Mouse (Mus musculus): ENCODE data around the gene Vmn2r81.
"Not testable (repeated sequence)": the region's sequence is repeated elsewhere in the genome, so short reads cannot be mapped to it uniquely, and the experiment has no call there.

Vmn2r81 gene

DNA sequence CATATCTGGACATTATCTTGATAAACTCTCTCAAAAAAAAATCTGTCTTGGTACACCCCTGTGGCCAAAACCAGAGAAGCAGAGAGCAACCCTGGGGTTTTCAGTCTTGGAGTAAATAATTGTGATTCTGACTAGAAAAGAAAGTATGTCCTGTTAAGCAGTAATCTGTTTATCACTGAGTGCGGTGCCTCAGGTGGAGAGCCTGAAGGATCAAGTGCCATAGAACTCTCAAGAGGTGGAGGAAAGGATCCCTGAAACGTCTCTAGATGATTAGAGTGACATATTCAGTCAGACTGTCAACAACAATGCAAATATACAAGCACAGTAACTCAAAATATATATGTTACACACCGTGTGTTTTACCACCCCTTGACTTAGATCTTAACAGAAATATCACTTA is at the start of gene Vmn2r81:
Vmn2r81 (plus strand) TSS at position 301 of the 400 bp plus-strand sequence.
- not testable (repeated sequence) for DNase-seq (ENCODE audit: low spot score)

DNA sequence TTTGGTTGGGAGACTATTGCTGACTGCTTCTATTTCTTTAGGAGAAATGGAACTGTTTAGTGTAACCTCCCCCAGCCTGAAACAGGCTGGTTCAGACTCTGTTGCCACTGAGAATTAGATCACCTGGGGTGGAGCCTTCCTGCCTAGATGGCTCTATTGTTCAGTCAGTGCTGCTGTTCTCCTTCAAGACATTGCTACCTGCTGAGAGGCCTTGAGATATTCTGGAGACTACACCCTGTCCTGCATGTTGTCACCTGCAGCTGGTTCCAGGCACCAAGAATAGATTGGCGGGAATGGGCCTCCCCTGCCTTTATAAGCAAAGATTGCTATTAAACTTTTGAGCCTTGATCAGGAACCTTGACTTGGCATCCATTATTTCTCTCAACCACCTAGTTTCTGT is 47.5 kb upstream of the Vmn2r81 start:
- not testable (repeated sequence) for DNase-seq (ENCODE audit: low spot score)

- DNase-seq (ENCODE audit: low spot score): no peak
These were observed 27.1 kb upstream of the Vmn2r81 start for GRCm38 (mm10) chr10:79220432-79220831.

GRCm38 (mm10) chr10:79221606-79222005 is 25.9 kb upstream of the Vmn2r81 start:
- DNase-seq (ENCODE audit: low spot score): no peak

- DNase-seq (ENCODE audit: low spot score): no peak
These were observed 25.3 kb upstream of the Vmn2r81 start for GRCm38 (mm10) chr10:79222214-79222613.

DNA sequence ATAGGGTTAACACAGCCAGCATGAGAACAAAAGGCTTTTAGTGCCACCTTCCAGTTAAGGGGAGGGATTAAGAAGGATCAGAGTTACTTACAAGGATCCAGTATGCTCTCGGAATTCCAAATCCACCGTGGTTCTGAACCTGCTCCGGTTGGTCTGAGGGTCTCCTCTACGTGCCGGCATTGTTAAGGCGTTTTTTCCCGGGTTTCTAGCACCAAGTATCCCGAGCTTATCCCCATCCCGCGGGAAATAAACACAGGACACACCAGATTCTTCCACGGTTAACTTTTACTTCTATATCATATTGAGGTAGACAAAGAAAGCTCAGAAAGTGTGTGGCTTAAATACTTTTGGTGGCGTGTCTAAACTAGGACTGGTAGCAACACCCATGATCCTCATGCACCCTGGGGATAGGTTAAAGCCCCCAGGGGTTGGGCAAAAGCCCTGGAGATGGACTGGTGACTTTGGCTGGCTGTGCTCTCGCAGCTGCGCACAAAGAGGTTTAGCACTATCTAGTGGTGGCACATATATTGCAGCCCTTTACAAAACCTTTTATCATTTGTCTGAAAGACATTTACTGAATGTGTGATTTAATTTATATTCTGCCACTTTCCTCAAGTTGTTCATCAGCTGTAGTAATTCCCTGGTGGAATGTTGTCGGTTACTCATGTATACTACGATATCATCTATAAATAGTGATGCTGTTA is 74.7 kb downstream of the Vmn2r81 start:
- DNase-seq (ENCODE audit: low spot score): not testable (repeated sequence)

DNA sequence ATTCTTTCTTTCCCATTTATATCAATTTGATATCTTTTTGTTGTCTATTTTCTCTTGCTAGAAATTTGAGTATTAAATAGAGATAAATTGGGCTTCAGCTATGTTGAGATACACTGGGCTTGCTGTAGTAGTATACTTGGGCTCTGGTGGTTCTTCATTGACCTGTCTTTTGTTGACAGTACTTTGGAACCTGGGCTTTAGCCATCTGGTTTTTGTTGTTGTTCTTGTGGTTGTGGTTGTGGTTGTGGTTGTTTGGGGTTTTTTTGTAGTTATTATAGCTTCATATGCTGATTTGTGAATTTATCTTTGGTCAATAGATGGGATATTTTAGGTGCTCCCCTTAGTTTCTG is 75.2 kb downstream of the Vmn2r81 start:
- DNase-seq (ENCODE audit: low spot score): no peak

All from ovary, postnatal 14 days (tissue).